Mouse (Mus musculus): ENCODE data around the gene Dact2.

DNA sequence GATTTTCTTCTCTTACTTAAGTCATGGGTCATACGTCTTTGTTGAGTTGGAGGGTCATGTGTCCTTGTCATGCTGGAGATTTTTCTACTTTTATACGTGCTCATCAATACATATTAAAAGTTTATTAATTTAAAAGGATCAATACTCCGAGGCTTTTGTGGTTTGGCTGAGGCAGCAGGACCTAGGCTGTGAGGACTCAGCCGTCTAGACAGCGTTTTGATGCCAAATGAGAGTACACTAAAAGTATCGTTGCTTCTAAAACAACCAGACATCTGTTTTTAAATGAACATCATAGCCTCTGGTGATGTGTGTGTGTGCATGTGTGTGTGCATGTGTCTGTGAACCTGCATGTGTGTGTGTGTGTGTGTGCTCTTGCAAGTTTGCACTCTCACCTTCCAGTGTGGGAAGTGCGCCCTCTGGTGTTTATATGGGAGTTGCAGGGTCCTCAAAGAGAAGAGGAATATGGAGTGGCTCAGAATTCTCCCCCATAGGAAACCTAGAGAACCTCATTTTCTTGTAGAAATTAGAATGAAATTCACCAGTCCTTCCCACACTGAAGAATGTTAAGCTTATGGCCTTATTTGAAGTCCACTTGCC lies 16.6 kb upstream of the Dact2 start:
- TF ChIP-seq EP300 (IDR thresholded peaks at IDR 0.05) = no peak
- peak; percentile 85 for TF ChIP-seq CTCF (IDR thresholded peaks at IDR 0.05)

Measured in lung, postnatal 0 days (tissue).